Mouse (Mus musculus) cerebellum, postnatal 14 days (tissue): ENCODE measurements at regions not wholly inside any gene's neighbourhood (a gene's known extent, or its start where the extent isn't known, plus 50 kb on each side); places are given as distances from the start of the nearest gene placed in this dataset.

Source experiments
- DNase-seq, 2 experiments: peaks; one replicate each; pipeline ENCODE4 v3.0.0; 2021; ENCODE audit warnings: mixed read lengths in 2 of 2

- DNase-seq, result no peak
Measured at GRCm38 (mm10) chr13:101504241-101504640, 263.8 kb downstream of the Pik3r1 start.

- peak; percentile 77 for DNase-seq
Measured at GRCm38 (mm10) chr13:101501845-101502284, 266.2 kb downstream of the Pik3r1 start.

- DNase-seq, result peak in 1 of 2 experiments; percentile 51
Measured at GRCm38 (mm10) chr13:101501061-101501460, 267.0 kb downstream of the Pik3r1 start.

GRCm38 (mm10) chr13:101491835-101492234, 276.2 kb downstream of the Pik3r1 start:
- peak in 1 of 2 experiments; percentile 45 for DNase-seq

- DNase-seq, result peak in 1 of 2 experiments; percentile 24
Measured at GRCm38 (mm10) chr13:101490961-101491360, 277.1 kb downstream of the Pik3r1 start.

- peak; percentile 69 to 82 for DNase-seq
Measured at GRCm38 (mm10) chr13:101487621-101488020, 280.4 kb downstream of the Pik3r1 start.

- DNase-seq, result no peak
Measured at GRCm38 (mm10) chr13:101485823-101486222, 282.2 kb downstream of the Pik3r1 start.

GRCm38 (mm10) chr13:101483816-101484215, 284.2 kb downstream of the Pik3r1 start:
- DNase-seq, result peak; percentile 72 to 77

GRCm38 (mm10) chr13:101481551-101482184, 286.3 kb downstream of the Pik3r1 start:
- peak; percentile 52 to 66 for DNase-seq

GRCm38 (mm10) chr13:101479297-101479652, 288.7 kb downstream of the Pik3r1 start:
- DNase-seq, result peak; percentile 84 to 90

GRCm38 (mm10) chr13:101478608-101479296, 289.3 kb downstream of the Pik3r1 start:
- no peak for DNase-seq

GRCm38 (mm10) chr13:101473349-101473748, 294.7 kb downstream of the Pik3r1 start:
- no peak for DNase-seq

- peak; percentile 34 to 35 for DNase-seq
Measured at GRCm38 (mm10) chr13:101470560-101471247, 297.3 kb downstream of the Pik3r1 start.

- DNase-seq, result no peak
Measured at GRCm38 (mm10) chr13:101465748-101466127, 302.3 kb downstream of the Pik3r1 start.

- no peak for DNase-seq
Measured at GRCm38 (mm10) chr13:101464928-101465747, 302.9 kb downstream of the Pik3r1 start.

- no peak for DNase-seq
Measured at GRCm38 (mm10) chr13:101456926-101457325, 311.1 kb downstream of the Pik3r1 start.

GRCm38 (mm10) chr13:101454276-101454675, 313.7 kb downstream of the Pik3r1 start:
- no peak for DNase-seq

- peak; percentile 5 to 46 for DNase-seq
Measured at GRCm38 (mm10) chr13:101450501-101450900, 317.5 kb downstream of the Pik3r1 start.

GRCm38 (mm10) chr13:101439517-101439916, 328.5 kb downstream of the Pik3r1 start:
- no peak for DNase-seq

- peak; percentile 85 to 88 for DNase-seq
Measured at GRCm38 (mm10) chr13:101439041-101439440, 329.0 kb downstream of the Pik3r1 start.

GRCm38 (mm10) chr13:101433162-101433561, 334.9 kb downstream of the Pik3r1 start:
- no peak for DNase-seq

GRCm38 (mm10) chr13:101427426-101428221, 340.4 kb downstream of the Pik3r1 start:
- no peak for DNase-seq
